Mouse (Mus musculus) lung, postnatal 0 days (tissue): ENCODE data around the gene Tmigd3.

Experiments used
- CTCF ChIP-seq: IDR thresholded peaks from 2 replicates; pipeline ENCODE4 v1.5.1; 2016; ENCODE audit warnings: antibody characterized with exemption, mild to moderate bottlenecking
- EP300 ChIP-seq: IDR thresholded peaks from 2 replicates; pipeline ENCODE4 v1.6.1; 2016; ENCODE audit warnings: antibody characterized with exemption, mild to moderate bottlenecking, control low read depth

DNA sequence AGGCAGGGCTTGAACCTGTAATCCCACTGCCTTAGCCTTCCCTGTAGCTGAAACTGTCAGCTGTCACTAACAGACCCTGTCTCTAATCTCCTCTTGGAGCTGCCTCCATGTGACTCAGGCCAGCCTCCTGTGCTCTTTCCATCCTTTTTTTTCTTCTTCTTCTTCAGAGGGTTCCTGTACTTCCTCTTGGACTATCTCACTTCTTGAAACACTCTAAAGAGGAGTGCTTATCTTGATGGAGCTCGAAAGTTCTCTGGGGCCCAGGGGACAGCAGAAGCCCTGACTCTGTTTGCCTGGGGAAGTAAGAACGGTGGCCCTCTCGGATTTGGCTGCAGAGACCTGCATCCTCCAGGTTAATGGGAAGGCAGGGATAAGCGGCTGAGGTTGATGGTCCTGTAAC is 33.5 kb downstream of the Tmigd3 start:
- no peak for TF ChIP-seq CTCF
- no peak for TF ChIP-seq EP300
